Mouse (Mus musculus): Measurements from ENCODE around the gene Mum1. TPM values are rescaled to one million over a fixed set of nuclear protein-coding genes. Genes with fewer than 3 reads are reported as not detected.
"Not testable (repeated sequence)": the region's sequence is repeated elsewhere in the genome, so short reads cannot be mapped to it uniquely, and the experiment has no call there.

The Mum1 gene
- polyA plus RNA-seq, 1 experiment from 2014 or later, result 49.9 TPM

- Histone ChIP-seq H3K9me3 (no peaks in the 10 kb centered on the region), H3K36me3 (peaks cover 46% of the 10 kb centered on the region), H3K4me3 (no peak overlapping the region), H3K4me1 (replicated peaks) (peaks cover 13% of the 10 kb centered on the region), H3K4me2 (no peak overlapping the region), H3K27me3 (no peaks in the 10 kb centered on the region), H3K9ac (peak overlapping the region; percentile 49; the same call in 1 of the 2 replicates), H3K27ac (peak overlapping the region; percentile 62; the same call in 1 of the 2 replicates)
- ATAC-seq (ENCODE audit: low FRiP score), result no peak
- 34% methylated on average over 5 of the region's 5 CpGs for WGBS
Observed at GRCm38 (mm10) chr10:80244791-80245399, 18.7 kb downstream of the Mum1 start.

DNA sequence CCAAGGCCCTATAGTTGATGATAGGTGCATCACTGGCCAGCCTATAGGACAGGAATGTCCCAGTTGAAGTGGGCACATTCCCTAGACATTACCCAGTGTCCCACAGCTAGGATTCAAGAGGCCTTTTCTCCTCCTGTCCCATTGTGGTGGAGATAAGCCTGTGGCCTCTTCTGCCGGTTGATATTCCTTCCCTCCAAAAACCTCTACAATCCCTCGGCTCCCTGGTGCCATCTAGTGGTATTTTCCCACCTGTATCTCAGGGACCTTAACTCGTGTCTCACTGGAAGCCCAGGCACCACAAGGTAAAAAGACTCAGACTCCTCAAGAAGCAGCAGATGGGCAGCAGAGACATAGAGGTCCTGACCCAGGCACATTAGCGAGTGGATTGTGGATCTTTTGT, 19.4 kb downstream of the Mum1 start:
- peak overlapping the region; percentile 62; the same call in 1 of the 2 replicates for H3K27ac ChIP-seq
- H3K9ac ChIP-seq, result peak overlapping the region; percentile 49; the same call in 1 of the 2 replicates

DNA sequence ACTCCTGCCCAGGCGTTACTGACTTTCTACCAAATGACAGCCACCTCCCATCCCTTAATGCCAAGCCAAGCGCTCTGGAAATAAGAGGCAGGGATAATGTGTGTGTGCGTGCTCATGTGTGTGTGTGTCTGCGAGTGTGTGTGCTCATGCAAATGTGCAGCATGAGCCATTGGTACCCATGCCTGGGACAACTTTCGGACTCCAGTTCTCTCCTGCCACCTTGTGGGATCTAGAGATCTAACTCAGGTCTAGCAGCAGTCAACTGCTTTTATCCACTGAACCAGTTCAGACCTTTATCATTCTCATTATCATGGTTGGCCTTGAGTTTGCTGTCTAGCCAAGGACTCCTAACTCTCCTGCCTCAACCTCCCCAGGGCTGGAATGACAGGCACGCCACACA, 21.6 kb downstream of the Mum1 start:
- H3K36me3 ChIP-seq, result peaks cover 22% of the 10 kb centered on the region
- peaks cover 30% of the 10 kb centered on the region for H3K4me1 ChIP-seq (replicated peaks)
- H3K27ac ChIP-seq, result 0 out of 2 replicates have a peak overlapping the region, but pooled peaks have one; percentile 23
- H3K4me2 ChIP-seq, result no peak overlapping the region
- no peaks in the 10 kb centered on the region for H3K27me3 ChIP-seq
- no peak overlapping the region for H3K4me3 ChIP-seq
- 44% methylated on average over 6 of the region's 6 CpGs for WGBS
- ATAC-seq (ENCODE audit: low FRiP score), result no peak
- no peaks in the 10 kb centered on the region for H3K9me3 ChIP-seq
- H3K9ac ChIP-seq, result no peak overlapping the region

More for the DNA sequence above, 19.4 kb downstream of the Mum1 start:
- H3K4me3 ChIP-seq, result no peak overlapping the region
- peaks cover 39% of the 10 kb centered on the region for H3K36me3 ChIP-seq
- 5% methylated on average over 4 of the region's 4 CpGs for WGBS
- peaks cover 20% of the 10 kb centered on the region for H3K4me1 ChIP-seq (replicated peaks)
- H3K4me2 ChIP-seq, result no peak overlapping the region
- no peaks in the 10 kb centered on the region for H3K27me3 ChIP-seq
- no peak for ATAC-seq (ENCODE audit: low FRiP score)
- H3K9me3 ChIP-seq, result no peaks in the 10 kb centered on the region

- ATAC-seq (ENCODE audit: low FRiP score); H3K9ac ChIP-seq: not testable (repeated sequence)
Observed at GRCm38 (mm10) chr10:80248437-80248836, 22.2 kb downstream of the Mum1 start.

GRCm38 (mm10) chr10:80248971-80249640, 22.9 kb downstream of the Mum1 start, which contains the start of gene Ndufs7:
Gene Ndufs7, plus strand, starts transcription at chr10:80249121.
- peak; percentile 88 for ATAC-seq (ENCODE audit: low FRiP score)
- H3K4me3 ChIP-seq, result peak within 1 kb of the TSS; percentile 71
- peak within 1 kb of the TSS; percentile 82 for H3K9ac ChIP-seq
- H3K36me3 ChIP-seq, result peaks cover 20% of the 10 kb centered on the region
- no peaks in the 10 kb centered on the region for H3K9me3 ChIP-seq
- WGBS, result under 1% methylated on average over 53 of the region's 53 CpGs
- H3K4me2 ChIP-seq, result peak within 1 kb of the TSS; percentile 97
- H3K27me3 ChIP-seq, result no peaks in the 10 kb centered on the region
- peaks cover 30% of the 10 kb centered on the region for H3K4me1 ChIP-seq (replicated peaks)
- peak within 1 kb of the TSS; percentile 91 for H3K27ac ChIP-seq

More at GRCm38 (mm10) chr10:80248437-80248836, 22.2 kb downstream of the Mum1 start:
- Histone ChIP-seq H3K36me3 (peaks cover 20% of the 10 kb centered on the region), H3K4me3 (peak overlapping the region; percentile 71; the same call in 1 of the 2 replicates), H3K4me1 (replicated peaks) (peaks cover 30% of the 10 kb centered on the region), H3K4me2 (peak overlapping the region; percentile 97), H3K27ac (0 out of 2 replicates have a peak overlapping the region, but pooled peaks have one; percentile 23)
- not testable (repeated sequence) for H3K9me3 ChIP-seq, H3K27me3 ChIP-seq
- WGBS, result 49% methylated on average over 3 of the region's 3 CpGs

GRCm38 (mm10) chr10:80250059-80250458, 23.8 kb downstream of the Mum1 start:
- Histone ChIP-seq H3K4me2 (peak overlapping the region; percentile 97), H3K9ac (peak overlapping the region; percentile 82), H3K36me3 (peaks cover 24% of the 10 kb centered on the region), H3K27me3 (no peaks in the 10 kb centered on the region), H3K27ac (peak overlapping the region; percentile 91; the same call in 1 of the 2 replicates), H3K4me1 (replicated peaks) (peaks cover 30% of the 10 kb centered on the region), H3K9me3 (no peaks in the 10 kb centered on the region), H3K4me3 (peak overlapping the region; percentile 71)
- no peak for ATAC-seq (ENCODE audit: low FRiP score)
- WGBS, result 46% methylated on average over 2 of the region's 2 CpGs

- H3K4me2 ChIP-seq, result peak overlapping the region; percentile 97
- no peaks in the 10 kb centered on the region for H3K27me3 ChIP-seq
- H3K4me1 ChIP-seq (replicated peaks), result peaks cover 25% of the 10 kb centered on the region
- H3K4me3 ChIP-seq, result peak overlapping the region; percentile 71
- H3K9ac ChIP-seq, result 0 out of 2 replicates have a peak overlapping the region, but pooled peaks have one; percentile 82
- WGBS, result 91% methylated on average over 4 of the region's 4 CpGs
- H3K9me3 ChIP-seq, result no peaks in the 10 kb centered on the region
- ATAC-seq (ENCODE audit: low FRiP score), result no peak
- H3K27ac ChIP-seq, result no peak overlapping the region
- H3K36me3 ChIP-seq, result peaks cover 30% of the 10 kb centered on the region
Observed at GRCm38 (mm10) chr10:80250573-80250972, 24.3 kb downstream of the Mum1 start.

DNA sequence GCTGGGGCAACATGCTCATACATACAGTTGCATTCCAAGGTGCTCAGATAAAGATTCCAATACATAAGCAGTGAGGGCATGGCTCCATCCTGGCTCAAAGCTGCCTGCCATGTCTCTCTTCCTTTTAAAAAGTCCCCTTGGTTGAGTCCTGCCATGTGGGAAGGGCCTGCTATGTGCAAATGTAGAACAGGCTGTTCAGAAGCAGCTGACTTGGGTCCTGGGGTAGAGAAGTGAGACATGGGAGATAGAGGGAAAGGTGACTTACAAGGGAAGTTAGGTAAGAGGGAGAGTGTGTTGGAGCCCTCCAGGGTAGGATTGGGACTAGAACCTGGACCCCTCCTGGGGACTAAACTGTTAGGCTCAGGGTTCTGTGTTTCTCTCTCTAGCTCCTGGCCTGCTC, 25.8 kb downstream of the Mum1 start:
- Histone ChIP-seq H3K4me3 (no peak overlapping the region), H3K36me3 (peaks cover 44% of the 10 kb centered on the region), H3K27ac (no peak overlapping the region), H3K27me3 (no peaks in the 10 kb centered on the region), H3K4me1 (replicated peaks) (peaks cover 31% of the 10 kb centered on the region), H3K9me3 (no peaks in the 10 kb centered on the region), H3K9ac (peak overlapping the region; percentile 49; the same call in 1 of the 2 replicates), H3K4me2 (no peak overlapping the region)
- ATAC-seq (ENCODE audit: low FRiP score), result no peak

DNA sequence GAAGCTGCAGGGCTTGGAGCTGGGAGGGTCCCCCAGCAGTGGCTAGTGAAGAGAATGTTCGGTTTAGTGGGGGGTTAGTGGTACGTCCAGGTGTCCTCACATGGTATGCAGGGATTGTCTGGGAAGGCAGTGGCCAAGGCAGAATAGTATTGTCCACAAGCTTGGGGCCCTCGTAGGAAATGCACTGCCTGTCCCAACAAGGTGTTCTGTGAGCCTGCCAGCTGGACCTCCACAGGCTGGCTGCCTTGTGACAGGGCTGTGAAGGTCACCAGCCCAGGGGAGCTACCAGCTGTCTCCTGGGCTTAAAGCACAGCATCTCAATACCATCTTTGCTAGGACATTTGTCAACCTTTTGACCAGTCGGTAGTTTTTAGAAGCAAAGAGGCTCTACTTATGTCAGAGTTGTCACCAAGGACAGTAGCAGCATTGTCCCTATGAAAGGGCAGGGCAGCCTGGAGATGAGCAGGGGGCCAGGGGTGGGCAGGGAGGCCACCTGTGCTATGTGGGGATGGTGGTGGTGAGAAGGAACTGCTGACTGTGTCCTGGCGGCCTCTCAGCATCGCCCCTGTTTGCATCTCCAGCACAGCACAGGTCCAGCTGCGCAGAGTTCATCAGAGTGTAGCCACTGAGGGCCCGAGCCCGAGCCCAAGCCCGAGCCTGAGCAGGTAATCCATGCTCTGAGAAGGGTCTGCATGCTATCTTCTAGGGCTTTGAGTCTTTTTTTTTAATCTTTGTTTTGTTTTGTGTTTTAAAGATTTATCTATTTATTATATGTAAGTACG, 26.4 kb downstream of the Mum1 start:
- H3K4me3 ChIP-seq, result no peak overlapping the region
- no peaks in the 10 kb centered on the region for H3K27me3 ChIP-seq
- no peak overlapping the region for H3K27ac ChIP-seq
- ATAC-seq (ENCODE audit: low FRiP score), result no peak
- no peak overlapping the region for H3K4me2 ChIP-seq
- WGBS, result 94% methylated on average over 11 of the region's 11 CpGs
- H3K36me3 ChIP-seq, result peaks cover 49% of the 10 kb centered on the region
- H3K4me1 ChIP-seq (replicated peaks), result peaks cover 31% of the 10 kb centered on the region
- no peak overlapping the region for H3K9ac ChIP-seq
- no peaks in the 10 kb centered on the region for H3K9me3 ChIP-seq

- Histone ChIP-seq H3K4me2 (no peak overlapping the region), H3K36me3 (peaks cover 58% of the 10 kb centered on the region), H3K27me3 (no peaks in the 10 kb centered on the region), H3K9me3 (no peaks in the 10 kb centered on the region), H3K27ac (no peak overlapping the region), H3K4me3 (no peak overlapping the region), H3K4me1 (replicated peaks) (peaks cover 31% of the 10 kb centered on the region), H3K9ac (no peak overlapping the region)
- no peak for ATAC-seq (ENCODE audit: low FRiP score)
- WGBS, result 94% methylated on average over 6 of the region's 6 CpGs
Observed at GRCm38 (mm10) chr10:80253551-80253950, 27.3 kb downstream of the Mum1 start.

GRCm38 (mm10) chr10:80254331-80255297, 28.4 kb downstream of the Mum1 start:
- Histone ChIP-seq H3K36me3 (peaks cover 66% of the 10 kb centered on the region), H3K4me2 (no peak overlapping the region), H3K4me1 (replicated peaks) (peaks cover 41% of the 10 kb centered on the region), H3K9me3 (no peaks in the 10 kb centered on the region), H3K4me3 (no peak overlapping the region), H3K9ac (no peak overlapping the region), H3K27me3 (no peaks in the 10 kb centered on the region), H3K27ac (no peak overlapping the region)
- 96% methylated on average over 26 of the region's 26 CpGs for WGBS
- ATAC-seq (ENCODE audit: low FRiP score), result no peak

Data from hindbrain, embryonic 13.5 days (tissue).